Mouse (Mus musculus) forebrain, embryonic 11.5 days (tissue): ENCODE results near the gene Epgn. TPM values are rescaled to one million over a fixed set of nuclear protein-coding genes. Genes with fewer than 3 reads are reported as not detected.

Source experiments
- ATAC-seq: fragments of 200-750 bp; cut with Nextera tagmentation; replicated peaks from 2 replicates; pipeline ENCODE4 v1.8.0; 2017; ENCODE audit warnings: moderate TSS enrichment; ENCODE audit not compliant: low FRiP score
- DNase-seq: peaks from one replicate; pipeline ENCODE4 v3.0.0-alpha.2; 2017; ENCODE audit warnings: low spot score
- H3K27ac ChIP-seq: fragments of 300-500 bp; sonication (generic); 2 replicates; pipeline ENCODE4 v1.5.1; 2014; ENCODE audit warnings: low read depth, low read length
- H3K27me3 ChIP-seq: fragments of 300-500 bp; sonication (generic); 2 replicates; pipeline ENCODE4 v1.6.1; 2014; ENCODE audit warnings: mild to moderate bottlenecking, low read length, mixed read lengths; ENCODE audit not compliant: control insufficient read depth, insufficient read depth
- H3K36me3 ChIP-seq: fragments of 300-500 bp; sonication (generic); 2 replicates; pipeline ENCODE4 v1.6.1; 2014; ENCODE audit warnings: mild to moderate bottlenecking, low read length, moderate library complexity, mixed read lengths; ENCODE audit not compliant: control insufficient read depth, insufficient read depth
- H3K4me1 ChIP-seq: fragments of 300-500 bp; sonication (generic); replicated peaks from 2 replicates; pipeline ENCODE4 v1.6.1; 2014; ENCODE audit warnings: low read length, mixed read lengths; ENCODE audit not compliant: control insufficient read depth, insufficient read depth
- H3K4me2 ChIP-seq: fragments of 300-500 bp; sonication (generic); 2 replicates; pipeline ENCODE4 v1.6.1; 2014; ENCODE audit warnings: low read depth, mild to moderate bottlenecking, low read length, moderate library complexity, mixed read lengths; ENCODE audit not compliant: severe bottlenecking
- H3K4me3 ChIP-seq: fragments of 300-500 bp; sonication (generic); 2 replicates; pipeline ENCODE4 v1.5.1; 2014; ENCODE audit warnings: low read depth, low read length
- H3K9ac ChIP-seq: fragments of 300-500 bp; sonication (generic); 2 replicates; pipeline ENCODE4 v1.6.1; 2014; ENCODE audit warnings: low read length
- H3K9me3 ChIP-seq: fragments of 300-500 bp; sonication (generic); 2 replicates; pipeline ENCODE4 v1.6.1; 2016; ENCODE audit warnings: low read length, mixed read lengths; ENCODE audit not compliant: control insufficient read depth
- WGBS: fragments of 180-500 bp; shearing (Covaris S2); extraction: QIAGEN DNeasy Blood & Tissue Kit; methylation state at CpG from one replicate; pipeline ENCODE4 v1.1.7; 2014; 5-methylcytosine and 5-hydroxymethylcytosine counted together
- polyA plus RNA-seq: library from polyadenylated mRNA; unstranded; fragments of >200 nt; fragmentation: Nextera tagmentation; extraction: Ambion mirVana; gene quantifications from 2 replicates; pipeline ENCODE4 v1.2.1, GENCODE M21; 2014

Epgn gene
- polyA plus RNA-seq, 1 experiment from 2014 or later = 0.24 TPM

DNA sequence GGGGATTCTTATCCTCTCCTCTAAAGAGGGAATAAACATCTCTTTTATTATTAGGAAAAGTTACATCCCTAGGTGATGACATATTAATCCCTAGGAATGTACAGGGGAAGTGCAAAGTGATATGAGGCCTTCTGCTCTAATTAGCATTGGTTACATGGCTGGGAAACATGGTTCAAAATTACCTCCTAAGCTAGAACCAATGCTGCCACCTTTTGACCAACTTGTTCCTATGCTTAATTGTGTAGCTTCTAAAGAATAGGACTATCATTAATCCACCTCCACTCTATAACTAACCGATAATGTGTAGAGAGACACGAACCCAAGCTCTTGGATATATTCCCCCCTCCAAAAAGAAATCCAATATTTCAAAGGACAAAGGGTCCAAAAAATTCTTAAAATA is 3.4 kb downstream of the Epgn start:
- ATAC-seq (no peak), DNase-seq (no peak)
- Histone ChIP-seq H3K36me3 (no peaks in the 10 kb centered on the region), H3K4me2 (no peak overlapping the region), H3K27ac (no peak overlapping the region), H3K9ac (no peak overlapping the region), H3K4me3 (no peak overlapping the region), H3K27me3 (no peaks in the 10 kb centered on the region), H3K4me1 (no peaks in the 10 kb centered on the region), H3K9me3 (no peaks in the 10 kb centered on the region)
- 92% methylated on average over 2 of the region's 2 CpGs for whole genome bisulfite sequencing

- Histone ChIP-seq H3K27me3 (no peaks in the 10 kb centered on the region), H3K27ac (no peak overlapping the region), H3K9me3 (no peaks in the 10 kb centered on the region), H3K9ac (no peak overlapping the region), H3K36me3 (no peaks in the 10 kb centered on the region), H3K4me3 (no peak overlapping the region), H3K4me2 (no peak overlapping the region), H3K4me1 (no peaks in the 10 kb centered on the region)
- DNase-seq (no peak), ATAC-seq (no peak)
- WGBS = 90% methylated on average over 2 of the region's 2 CpGs
These were observed 8.1 kb downstream of the Epgn start for GRCm38 (mm10) chr5:91035341-91035740.

GRCm38 (mm10) chr5:91036628-91037027 is 9.4 kb downstream of the Epgn start:
- 93% methylated on average over 4 of the region's 4 CpGs for WGBS

GRCm38 (mm10) chr5:91037756-91038155 is 10.5 kb downstream of the Epgn start:
- H3K9me3 ChIP-seq = no peaks in the 10 kb centered on the region
- no peaks in the 10 kb centered on the region for H3K36me3 ChIP-seq
- no peak for DNase-seq
- H3K9ac ChIP-seq = no peak overlapping the region
- ATAC-seq = no peak
- H3K27ac ChIP-seq = no peak overlapping the region
- no peaks in the 10 kb centered on the region for H3K4me1 ChIP-seq
- no peak overlapping the region for H3K4me2 ChIP-seq
- H3K4me3 ChIP-seq = no peak overlapping the region
- H3K27me3 ChIP-seq = no peaks in the 10 kb centered on the region
- 82% methylated on average over 2 of the region's 2 CpGs for WGBS

More at GRCm38 (mm10) chr5:91036628-91037027, 9.4 kb downstream of the Epgn start:
- no peaks in the 10 kb centered on the region for H3K4me1 ChIP-seq
- H3K27ac ChIP-seq = no peak overlapping the region
- no peaks in the 10 kb centered on the region for H3K9me3 ChIP-seq
- H3K4me3 ChIP-seq = no peak overlapping the region
- no peak overlapping the region for H3K4me2 ChIP-seq
- DNase-seq = no peak
- no peak overlapping the region for H3K9ac ChIP-seq
- no peak for ATAC-seq
- no peaks in the 10 kb centered on the region for H3K27me3 ChIP-seq
- H3K36me3 ChIP-seq = no peaks in the 10 kb centered on the region

GRCm38 (mm10) chr5:91038547-91038946 is 11.3 kb downstream of the Epgn start:
- H3K27me3 ChIP-seq = no peaks in the 10 kb centered on the region
- no peak overlapping the region for H3K4me3 ChIP-seq
- no peaks in the 10 kb centered on the region for H3K36me3 ChIP-seq
- no peak for DNase-seq
- no peaks in the 10 kb centered on the region for H3K4me1 ChIP-seq
- no peak overlapping the region for H3K4me2 ChIP-seq
- no peak for ATAC-seq
- H3K27ac ChIP-seq = no peak overlapping the region
- no peak overlapping the region for H3K9ac ChIP-seq
- 23% methylated on average over 2 of the region's 2 CpGs for WGBS
- no peaks in the 10 kb centered on the region for H3K9me3 ChIP-seq

DNA sequence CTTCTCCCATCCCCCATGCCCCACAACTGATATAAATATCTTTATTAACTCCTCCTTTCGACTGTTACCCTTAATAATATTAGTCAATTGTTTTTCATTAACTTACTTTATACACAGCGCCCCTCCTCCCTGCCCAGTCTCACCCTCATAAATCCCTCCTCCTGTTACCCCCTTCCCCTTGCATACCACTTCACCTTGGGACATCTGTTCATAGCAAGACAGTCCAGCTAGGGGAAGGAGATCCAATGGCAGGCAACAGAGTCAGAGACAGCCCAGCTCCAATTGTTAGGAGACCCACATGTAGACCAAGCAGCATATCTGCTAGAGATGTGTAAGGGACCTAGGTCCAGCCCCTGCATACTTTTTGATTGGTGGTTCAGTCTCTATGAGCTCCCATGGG is 11.7 kb downstream of the Epgn start:
- no peak for DNase-seq
- no peaks in the 10 kb centered on the region for H3K27me3 ChIP-seq
- no peak overlapping the region for H3K9ac ChIP-seq
- H3K4me1 ChIP-seq = no peaks in the 10 kb centered on the region
- 69% methylated on average over 2 of the region's 2 CpGs for WGBS
- no peak overlapping the region for H3K4me2 ChIP-seq
- ATAC-seq = no peak
- H3K9me3 ChIP-seq = no peaks in the 10 kb centered on the region
- no peak overlapping the region for H3K27ac ChIP-seq
- no peak overlapping the region for H3K4me3 ChIP-seq
- H3K36me3 ChIP-seq = no peaks in the 10 kb centered on the region

GRCm38 (mm10) chr5:91047987-91048386 is 20.7 kb downstream of the Epgn start:
- DNase-seq (no peak), ATAC-seq (no peak)
- Histone ChIP-seq H3K36me3 (no peaks in the 10 kb centered on the region), H3K27ac (no peak overlapping the region), H3K4me3 (no peak overlapping the region), H3K27me3 (no peaks in the 10 kb centered on the region), H3K9ac (no peak overlapping the region), H3K4me2 (no peak overlapping the region), H3K4me1 (no peaks in the 10 kb centered on the region), H3K9me3 (no peaks in the 10 kb centered on the region)
- 85% methylated on average over 6 of the region's 6 CpGs for WGBS

DNA sequence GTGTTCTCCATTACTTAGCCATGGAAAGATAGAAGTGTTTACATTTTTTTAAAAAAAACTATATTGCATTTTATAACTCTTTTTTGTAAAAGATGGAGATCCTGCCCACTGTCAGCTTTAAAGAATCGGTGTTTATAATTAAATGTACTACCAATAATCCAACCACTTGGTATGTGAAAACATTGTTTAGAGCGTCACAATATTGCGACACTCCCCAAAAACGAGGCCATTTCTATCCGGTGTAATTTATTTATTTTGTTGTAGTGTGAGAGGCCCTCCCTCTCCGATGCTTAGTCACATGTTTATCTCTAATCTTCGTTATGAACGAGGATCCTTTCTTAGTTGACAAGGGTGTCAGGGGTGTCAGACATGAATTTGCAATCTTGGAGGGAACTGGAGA is 21.1 kb downstream of the Epgn start:
- 88% methylated on average over 8 of the region's 8 CpGs for WGBS
- ATAC-seq (no peak), DNase-seq (no peak)
- H3K4me1 ChIP-seq = no peaks in the 10 kb centered on the region
- no peaks in the 10 kb centered on the region for H3K36me3 ChIP-seq
- no peak overlapping the region for H3K9ac ChIP-seq
- H3K27me3 ChIP-seq = no peaks in the 10 kb centered on the region
- H3K9me3 ChIP-seq = no peaks in the 10 kb centered on the region
- H3K27ac ChIP-seq = no peak overlapping the region
- no peak overlapping the region for H3K4me3 ChIP-seq
- H3K4me2 ChIP-seq = no peak overlapping the region

- Histone ChIP-seq H3K9me3 (no peaks in the 10 kb centered on the region), H3K27me3 (peaks cover 8% of the 10 kb centered on the region), H3K4me3 (no peak overlapping the region), H3K9ac (no peak overlapping the region), H3K4me2 (no peak overlapping the region), H3K36me3 (no peaks in the 10 kb centered on the region), H3K27ac (no peak overlapping the region), H3K4me1 (no peaks in the 10 kb centered on the region)
- 89% methylated on average over 4 of the region's 4 CpGs for WGBS
- DNase-seq (no peak), ATAC-seq (no peak)
These were observed 45.1 kb downstream of the Epgn start for GRCm38 (mm10) chr5:91072340-91072739.
